Comparison of ENCODE assay signal across 8 mouse cellular contexts in genomic region chr11:88717016-88717643, GRCm38 (mm10). TPM values are rescaled to one million over a fixed set of nuclear protein-coding genes. Genes with fewer than 3 reads are reported as not detected.
DNase-seq lines count a peak whose midpoint lies in the region; ATAC-seq and TF ChIP-seq lines count a peak whose summit lies in the region.

No protein-coding gene starts in this region.

- 0 out of 2 replicates have a peak, but pooled peaks cover 3% of the 10 kb centered on the region for H3K79me2 ChIP-seq in liver, adult 2 months (ENCODE audit: control insufficient read depth, insufficient read depth, low read length)

- no peak for DNase-seq in liver, adult 2 months (ENCODE audit: extremely low read depth, low read depth, low spot score)
- no peak for DNase-seq in liver
- DNase-seq in embryonic facial prominence, embryonic 10.5 days (ENCODE audit: low spot score) = peak; percentile 44
- no peak for DNase-seq in neural tube, embryonic 11.5 days (ENCODE audit: low spot score)
- DNase-seq in ovary, postnatal 10 days (ENCODE audit: low spot score) = no peak
- no peak for DNase-seq in layer of hippocampus, adult 9-11 months
- no peak for DNase-seq in gastrocnemius, postnatal 10 days

- no peak for TF ChIP-seq CTCF in liver, adult 2 months (IDR thresholded peaks at IDR 0.05; ENCODE audit: low read depth, low read length)
- TF ChIP-seq CTCF in intestine, postnatal 0 days (IDR thresholded peaks at IDR 0.05; ENCODE audit: low read depth) = no peak

- TF ChIP-seq POLR2A in liver, adult 2 months (IDR thresholded peaks at IDR 0.05; ENCODE audit: extremely low read depth, insufficient read depth, low read length) = no peak

- no peak for ATAC-seq in intestine, postnatal 0 days
- no peak for ATAC-seq in neural tube, embryonic 11.5 days (ENCODE audit: insufficient read depth, low FRiP score, low TSS enrichment)

- no peaks in the 10 kb centered on the region for H3K9me3 ChIP-seq in embryonic facial prominence, embryonic 10.5 days
- H3K9me3 ChIP-seq in intestine, postnatal 0 days (ENCODE audit: control insufficient read depth) = no peaks in the 10 kb centered on the region
- no peaks in the 10 kb centered on the region for H3K9me3 ChIP-seq in neural tube, embryonic 11.5 days (ENCODE audit: control insufficient read depth, low read length)

- peak overlapping the region; percentile 88 for H3K4me3 ChIP-seq in liver, adult 2 months (ENCODE audit: insufficient read depth, low read depth, low read length)
- H3K4me3 ChIP-seq in embryonic facial prominence, embryonic 10.5 days = peak overlapping the region; percentile 79
- H3K4me3 ChIP-seq in intestine, postnatal 0 days (ENCODE audit: low read depth, low read length) = peak overlapping the region; percentile 95
- H3K4me3 ChIP-seq in neural tube, embryonic 11.5 days (ENCODE audit: low read depth, low read length) = peak overlapping the region; percentile 98

- no peaks in the 10 kb centered on the region for H3K27me3 ChIP-seq in liver, adult 2 months (ENCODE audit: control insufficient read depth, insufficient read depth, low read length)
- H3K27me3 ChIP-seq in embryonic facial prominence, embryonic 10.5 days (replicated peaks; ENCODE audit: low read depth, poor library complexity, severe bottlenecking) = no peaks in the 10 kb centered on the region
- H3K27me3 ChIP-seq in intestine, postnatal 0 days (replicated peaks; ENCODE audit: control insufficient read depth, insufficient read depth, low read length) = no peaks in the 10 kb centered on the region
- no peaks in the 10 kb centered on the region for H3K27me3 ChIP-seq in neural tube, embryonic 11.5 days (ENCODE audit: control insufficient read depth, insufficient read depth, low read length)

- no peak overlapping the region for H3K27ac ChIP-seq in liver, adult 2 months (replicated peaks; ENCODE audit: insufficient read depth, low read depth, low read length)
- peak overlapping the region; percentile 97 for H3K27ac ChIP-seq in embryonic facial prominence, embryonic 10.5 days (replicated peaks)
- peak overlapping the region; percentile 95 for H3K27ac ChIP-seq in intestine, postnatal 0 days (ENCODE audit: low read depth, low read length)
- peak overlapping the region; percentile 89 for H3K27ac ChIP-seq in neural tube, embryonic 11.5 days (ENCODE audit: low read depth, low read length)

- H3K4me2 ChIP-seq in intestine, postnatal 0 days (replicated peaks; ENCODE audit: low read depth) = peak overlapping the region; percentile 99
- peak overlapping the region; percentile 94 for H3K4me2 ChIP-seq in neural tube, embryonic 11.5 days (ENCODE audit: low read depth)

- H3K4me1 ChIP-seq in liver, adult 2 months (ENCODE audit: control insufficient read depth, insufficient read depth, low read length) = no peaks in the 10 kb centered on the region; the same call in 1 of the 2 replicates
- H3K4me1 ChIP-seq in embryonic facial prominence, embryonic 10.5 days = peaks cover 72% of the 10 kb centered on the region
- no peaks in the 10 kb centered on the region for H3K4me1 ChIP-seq in intestine, postnatal 0 days (replicated peaks; ENCODE audit: control insufficient read depth, insufficient read depth, low read length)
- H3K4me1 ChIP-seq in neural tube, embryonic 11.5 days (ENCODE audit: control insufficient read depth, insufficient read depth, low read length) = peaks cover 32% of the 10 kb centered on the region

- peaks cover 5% of the 10 kb centered on the region; the same call in 1 of the 2 replicates for H3K36me3 ChIP-seq in liver, adult 2 months (ENCODE audit: control insufficient read depth, insufficient read depth, low read length)
- peaks cover 27% of the 10 kb centered on the region for H3K36me3 ChIP-seq in embryonic facial prominence, embryonic 10.5 days (replicated peaks)
- H3K36me3 ChIP-seq in intestine, postnatal 0 days (ENCODE audit: control insufficient read depth, insufficient read depth) = peaks cover 6% of the 10 kb centered on the region; the same call in 1 of the 2 replicates
- peaks cover 3% of the 10 kb centered on the region for H3K36me3 ChIP-seq in neural tube, embryonic 11.5 days (ENCODE audit: control insufficient read depth, insufficient read depth, low read length)

- 5% methylated on average over 19 of the region's 19 CpGs for WGBS in liver, adult 2 months
- WGBS in embryonic facial prominence, embryonic 10.5 days = under 1% methylated on average over 19 of the region's 19 CpGs
- 1% methylated on average over 19 of the region's 19 CpGs for WGBS in intestine, postnatal 0 days
- 0% methylated on average over 19 of the region's 19 CpGs for WGBS in neural tube, embryonic 11.5 days

- peak overlapping the region; percentile 100; the same call in 1 of the 2 replicates for H3K9ac ChIP-seq in liver, adult 2 months (ENCODE audit: low read depth, low read length)
- H3K9ac ChIP-seq in intestine, postnatal 0 days (ENCODE audit: low read depth, low read length) = peak overlapping the region; percentile 99
- peak overlapping the region; percentile 99 for H3K9ac ChIP-seq in neural tube, embryonic 11.5 days (ENCODE audit: low read length)

RNA-seq across cellular contexts. Expression of gene Msi2, which starts 1.2 kb away (rescaled TPM):
- total RNA-seq in liver, adult 2 months (2014; rRNA removed) = 10.8 and 14.9 TPM in 2 replicates
- 6.4 and 6.9 TPM in 2 replicates for polyA plus RNA-seq in liver, adult 2 months (2012; rRNA removed)
- polyA plus RNA-seq in embryonic facial prominence, embryonic 10.5 days (2016; fragmentation: Nextera tagmentation; extraction: Ambion mirVana) = 20.2 and 22.6 TPM in 2 replicates
- 7.5 and 8.9 TPM in 2 replicates for polyA plus RNA-seq in intestine, postnatal 0 days (2015; fragmentation: Nextera tagmentation; extraction: Ambion mirVana)
- 19.7 and 20.6 TPM in 2 replicates for polyA plus RNA-seq in neural tube, embryonic 11.5 days (2014; fragmentation: Nextera tagmentation; extraction: Ambion mirVana)
- 100 to 1,000 TPM; 186 to 195 TPM for total RNA-seq in gastrocnemius, postnatal 10 days (2021)
